Mouse (Mus musculus): Measurements from ENCODE around the gene Bri3.

The Bri3 gene

DNA sequence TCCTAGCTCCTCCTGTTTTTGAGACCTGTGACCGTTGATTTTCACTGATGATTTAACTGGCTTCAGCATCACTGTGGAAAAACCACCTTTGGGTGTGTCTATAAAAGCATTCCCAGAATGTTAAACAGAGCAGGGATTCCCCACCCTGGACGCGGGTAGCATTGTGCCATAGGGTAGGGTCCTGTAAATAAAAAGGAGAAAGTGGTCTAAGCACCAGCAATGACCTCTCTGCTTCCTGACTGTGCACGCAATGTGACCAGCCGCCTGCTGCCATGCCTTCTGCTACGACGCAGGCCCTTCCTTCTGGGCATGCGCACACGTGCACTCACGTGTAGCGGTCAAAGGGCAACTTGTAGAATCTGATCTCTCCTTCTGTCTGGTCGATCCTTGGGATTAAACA, 174.2 kb downstream of the Bri3 start:
- DNase-seq (ENCODE audit: low read depth, low spot score), result no peak

DNA sequence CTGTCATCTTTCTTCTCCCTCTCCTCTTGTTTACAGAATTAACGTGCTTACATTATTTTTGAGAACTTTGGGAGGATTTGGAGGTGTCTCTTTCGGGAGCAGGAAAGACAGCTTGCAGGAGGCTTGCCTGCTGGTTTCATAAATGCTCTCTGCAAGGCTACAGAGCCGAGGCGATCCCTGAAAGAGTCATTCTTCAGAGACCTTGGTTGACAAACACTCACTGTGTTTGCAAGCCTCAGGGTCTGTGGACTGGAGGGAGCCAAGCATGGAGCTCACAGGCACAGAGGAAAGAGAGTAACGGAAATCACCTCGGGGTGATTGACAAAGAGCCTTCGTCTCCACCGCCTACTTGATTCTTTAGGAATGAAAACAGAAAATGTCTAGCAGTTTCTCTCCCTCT, 175.8 kb downstream of the Bri3 start:
- no peak for DNase-seq (ENCODE audit: low read depth, low spot score)

- no peak for DNase-seq (ENCODE audit: low read depth, low spot score)
Observed at GRCm38 (mm10) chr5:144426697-144427096, 182.5 kb downstream of the Bri3 start.

DNA sequence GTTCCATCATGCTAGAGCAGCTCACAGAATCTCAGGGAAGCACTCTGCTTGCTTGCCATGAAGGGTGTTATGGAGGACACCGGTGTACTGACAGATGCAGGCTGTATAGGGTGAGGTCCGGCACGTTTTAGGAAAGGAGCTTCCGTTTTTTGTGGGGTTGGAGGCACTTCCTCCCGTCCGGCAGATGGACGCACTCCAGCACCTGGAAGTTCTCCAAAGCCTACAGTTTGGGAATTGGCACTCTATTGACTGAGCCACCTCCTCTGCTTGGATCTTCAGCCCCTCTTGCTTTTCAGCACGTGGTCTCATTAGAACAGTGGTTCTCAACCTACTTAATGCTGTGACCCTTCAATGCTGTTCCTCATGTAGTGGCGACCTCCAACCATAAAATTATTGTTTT, 183.6 kb downstream of the Bri3 start:
- DNase-seq (ENCODE audit: low read depth, low spot score), result no peak

DNA sequence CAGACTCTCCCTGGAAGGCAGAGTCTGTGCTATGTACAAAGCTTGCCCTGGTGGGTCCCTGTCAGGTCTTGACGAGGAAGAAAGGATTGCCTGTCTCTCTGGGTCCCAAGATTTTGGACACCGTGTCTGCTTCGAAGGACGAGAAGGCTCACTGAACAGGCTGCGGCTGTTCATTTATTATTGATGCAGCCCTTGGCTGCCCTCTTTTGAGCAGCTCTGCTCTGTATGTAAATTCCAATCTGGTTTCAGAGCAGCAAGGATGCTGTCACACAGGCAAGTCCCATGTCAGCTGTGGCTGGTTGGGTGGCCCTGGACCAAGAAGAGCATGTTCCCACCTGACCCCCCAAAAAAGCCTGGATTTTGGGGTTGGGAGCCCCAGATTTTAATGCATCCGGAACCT, 187.2 kb downstream of the Bri3 start:
- DNase-seq (ENCODE audit: low read depth, low spot score), result no peak

DNA sequence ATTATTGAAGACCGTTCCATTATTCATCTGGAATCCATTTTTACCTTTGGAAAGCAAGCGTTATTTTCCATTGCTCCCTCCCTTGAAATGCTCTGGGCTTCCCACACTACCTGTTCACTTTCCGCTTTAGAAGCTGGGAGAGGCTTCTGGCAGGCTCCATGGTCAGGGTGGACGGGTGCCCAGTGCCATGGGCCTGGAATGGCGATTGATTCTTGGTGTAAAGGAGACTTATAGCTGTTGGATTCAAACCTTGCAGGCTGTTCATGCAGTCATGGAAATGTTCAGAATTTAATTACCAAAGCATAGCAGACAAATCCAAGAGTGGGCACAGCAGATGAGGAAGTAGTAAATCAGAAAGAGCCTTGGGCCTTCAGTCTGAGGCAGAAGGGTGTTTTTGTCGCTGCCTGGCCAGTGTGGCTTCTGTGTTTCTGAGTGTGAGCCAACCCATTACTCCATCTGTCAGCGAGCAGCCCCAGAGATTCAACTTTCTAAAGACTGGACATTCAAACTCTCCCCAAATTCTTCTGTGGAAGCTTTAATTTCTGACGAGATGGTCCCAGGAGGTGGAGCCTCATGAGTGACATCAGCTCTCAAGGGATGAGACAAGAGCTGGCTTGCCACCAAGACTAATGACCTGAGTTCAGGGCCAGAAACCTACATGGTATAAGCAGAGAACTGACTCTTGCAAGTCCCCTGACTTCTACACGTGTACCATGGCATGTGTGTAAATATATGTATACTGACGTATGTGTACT, 195.2 kb downstream of the Bri3 start:
- peak; percentile 3 for DNase-seq (ENCODE audit: low read depth, low spot score)

GRCm38 (mm10) chr5:144441831-144442271, 197.6 kb downstream of the Bri3 start:
- no peak for DNase-seq (ENCODE audit: low read depth, low spot score)

- peak; percentile 20 for DNase-seq (ENCODE audit: low read depth, low spot score)
Observed at GRCm38 (mm10) chr5:144446475-144447225, 202.4 kb downstream of the Bri3 start.

DNA sequence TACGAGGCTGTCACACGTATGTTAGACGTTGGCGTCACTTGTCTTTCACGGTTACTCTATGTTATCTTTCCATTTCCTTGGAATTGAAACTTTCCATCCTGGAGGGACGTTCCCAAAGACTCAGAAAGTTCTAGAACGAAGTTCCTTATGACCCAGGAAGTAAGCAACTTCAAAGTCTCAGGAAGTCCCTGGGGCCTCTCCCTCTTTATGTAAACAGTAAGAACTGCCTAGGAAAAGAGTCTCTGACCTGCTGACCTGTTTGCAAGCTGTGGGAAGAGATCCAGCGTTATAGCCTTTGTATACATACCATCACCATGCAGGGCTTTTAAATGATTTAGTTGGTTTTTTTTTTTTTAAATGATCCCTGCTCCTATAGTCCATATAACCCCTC, 203.0 kb downstream of the Bri3 start:
- no peak for DNase-seq (ENCODE audit: low read depth, low spot score)

GRCm38 (mm10) chr5:144447975-144448374, 203.7 kb downstream of the Bri3 start:
- no peak for DNase-seq (ENCODE audit: low read depth, low spot score)

DNA sequence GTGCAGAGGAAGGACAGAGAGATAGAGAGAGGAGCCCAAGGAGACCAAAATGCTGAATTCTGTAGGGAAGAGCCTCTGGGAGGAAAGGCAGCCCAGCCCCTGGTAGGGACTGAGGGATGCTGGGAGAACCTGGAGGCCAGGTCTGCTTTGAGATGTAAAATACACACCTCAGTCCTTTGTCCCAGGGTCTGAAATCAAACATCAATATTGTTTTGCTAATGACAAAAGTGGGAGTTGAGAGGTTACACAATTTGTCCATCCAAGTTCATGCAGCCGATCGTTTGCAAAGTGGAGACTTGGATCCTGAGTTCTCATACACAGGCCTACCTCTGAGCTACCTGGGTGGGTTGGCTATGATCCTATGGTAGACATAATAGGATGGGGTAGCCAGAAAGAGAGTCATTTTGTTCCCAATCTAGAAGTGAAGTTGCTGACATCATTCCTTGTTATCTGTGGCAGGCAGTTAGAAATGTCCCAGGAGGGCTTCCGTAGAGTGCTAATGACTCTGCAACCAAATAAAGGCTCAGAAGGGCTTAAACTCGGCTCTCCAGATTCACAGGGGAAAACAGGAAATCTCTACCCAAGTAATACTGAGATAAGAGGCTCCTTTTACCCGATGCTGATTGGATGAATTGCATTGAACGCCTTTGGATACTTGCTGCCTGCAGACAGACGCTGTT, 208.7 kb downstream of the Bri3 start:
- no peak for DNase-seq (ENCODE audit: low read depth, low spot score)

DNA sequence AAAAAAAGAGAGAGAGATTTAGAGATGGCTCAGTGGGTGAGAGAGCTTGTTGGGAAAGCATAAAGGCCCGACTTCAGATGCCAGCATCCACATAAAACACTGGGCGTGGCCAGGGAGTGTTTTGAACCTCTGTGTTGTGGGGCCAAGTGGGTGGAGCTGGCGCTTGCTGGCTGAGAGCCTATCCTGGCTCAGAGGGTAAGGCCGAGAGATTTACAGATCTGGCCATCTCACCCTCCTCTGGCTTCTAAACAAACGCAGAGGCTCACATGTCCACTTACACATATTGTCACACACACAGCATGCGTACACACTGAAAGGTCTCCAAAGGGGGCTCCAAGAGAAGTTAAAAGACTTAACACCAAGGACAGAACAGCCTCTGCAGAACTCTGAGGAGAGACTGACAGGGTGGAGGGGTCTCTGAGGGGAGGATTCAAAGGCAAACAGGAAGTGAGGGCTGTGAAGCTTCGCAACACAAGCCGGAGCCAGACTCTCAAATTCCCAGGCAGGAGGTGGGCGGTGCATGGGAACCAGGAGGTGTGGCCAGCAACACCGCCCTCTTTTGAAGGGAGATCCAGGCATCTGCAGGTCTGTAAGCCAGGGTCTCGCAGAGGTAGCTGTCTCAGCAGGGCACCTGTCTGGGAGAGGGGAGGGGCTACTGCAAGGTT, 213.5 kb downstream of the Bri3 start:
- no peak for DNase-seq (ENCODE audit: low read depth, low spot score)

DNA sequence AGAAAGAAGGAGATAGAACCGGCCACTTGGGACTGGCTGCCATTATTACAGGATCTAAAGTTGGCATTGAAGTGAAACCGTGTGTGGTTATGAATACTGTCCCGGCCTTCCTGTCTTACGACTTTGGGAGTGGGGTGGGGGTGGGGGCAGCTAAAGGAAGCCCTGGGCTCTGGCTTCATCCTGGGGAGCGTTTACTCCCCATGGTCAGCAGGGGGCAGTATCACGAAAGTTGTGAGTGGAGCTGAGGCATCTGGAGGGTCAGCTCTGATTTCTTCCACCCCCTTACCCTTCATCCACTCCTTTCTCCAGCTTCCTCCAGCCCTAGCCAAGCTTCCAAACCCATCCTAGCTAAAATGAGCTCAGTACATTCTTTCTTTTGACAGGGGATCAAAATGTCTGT, 222.8 kb downstream of the Bri3 start:
- peak; percentile 35 for DNase-seq (ENCODE audit: low read depth, low spot score)

- no peak for DNase-seq (ENCODE audit: low read depth, low spot score)
Observed at GRCm38 (mm10) chr5:144473056-144473455, 228.8 kb downstream of the Bri3 start.

GRCm38 (mm10) chr5:144479677-144480171, 235.5 kb downstream of the Bri3 start:
- DNase-seq (ENCODE audit: low read depth, low spot score), result no peak

- no peak for DNase-seq (ENCODE audit: low read depth, low spot score)
Observed at GRCm38 (mm10) chr5:144483659-144484375, 239.6 kb downstream of the Bri3 start.

- peak; percentile 23 for DNase-seq (ENCODE audit: low read depth, low spot score)
Observed at GRCm38 (mm10) chr5:144491308-144491707, 247.1 kb downstream of the Bri3 start.
